Mouse (Mus musculus): ENCODE results near the gene Batf3. TPM values are rescaled to one million over a fixed set of nuclear protein-coding genes. Genes with fewer than 3 reads are reported as not detected.

Gene Batf3
- not detected for polyA plus RNA-seq (2017; shearing (Covaris generic))

DNA sequence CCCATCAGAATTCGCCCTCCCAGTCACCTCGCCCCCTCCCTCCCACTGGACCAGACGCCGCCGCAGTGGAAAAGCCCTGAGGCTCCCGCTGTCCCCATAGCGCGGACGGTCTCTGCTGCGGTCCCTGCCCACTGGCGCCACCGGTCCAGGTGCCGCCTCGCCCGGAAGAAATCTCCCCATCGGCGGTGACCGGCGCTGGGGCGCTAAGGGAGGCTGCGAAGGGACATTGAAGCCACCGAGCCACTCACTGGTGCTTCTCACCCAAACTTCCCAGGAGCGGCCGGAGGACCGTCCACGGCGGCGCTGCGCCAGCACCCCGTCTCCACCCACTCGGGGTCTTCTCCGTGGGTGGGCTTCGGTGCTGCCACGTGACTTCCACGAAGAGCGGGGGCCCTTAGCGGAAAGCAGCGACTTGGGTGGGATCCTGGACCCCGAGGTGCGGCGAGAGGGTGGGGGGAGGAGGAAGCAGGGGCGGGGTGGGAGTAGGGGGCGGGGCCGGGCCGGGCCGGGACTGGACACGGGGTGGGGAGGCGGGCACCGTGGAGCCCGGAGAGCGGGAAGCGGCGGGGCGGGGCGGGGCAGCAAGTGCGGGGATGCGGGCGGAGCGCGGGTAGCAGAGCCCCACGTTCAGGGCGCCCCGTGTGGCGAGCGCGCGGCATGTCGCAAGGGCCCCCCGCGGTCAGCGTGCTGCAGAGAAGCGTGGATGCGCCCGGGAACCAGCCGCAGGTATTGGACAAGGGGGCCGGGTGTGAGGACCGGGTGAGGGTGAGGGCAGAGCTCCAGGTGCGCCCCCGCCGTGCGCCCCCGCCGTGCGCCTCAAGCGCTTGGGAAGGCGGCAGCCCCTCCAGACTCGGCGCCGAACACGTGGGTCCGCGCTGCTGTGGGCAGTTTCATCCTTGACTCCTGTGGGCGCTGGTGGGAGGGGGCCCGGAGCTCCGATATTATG lies at the start of gene Batf3:
Batf3 (plus strand) TSS at position 46 of the 946 bp plus-strand sequence.

DNA sequence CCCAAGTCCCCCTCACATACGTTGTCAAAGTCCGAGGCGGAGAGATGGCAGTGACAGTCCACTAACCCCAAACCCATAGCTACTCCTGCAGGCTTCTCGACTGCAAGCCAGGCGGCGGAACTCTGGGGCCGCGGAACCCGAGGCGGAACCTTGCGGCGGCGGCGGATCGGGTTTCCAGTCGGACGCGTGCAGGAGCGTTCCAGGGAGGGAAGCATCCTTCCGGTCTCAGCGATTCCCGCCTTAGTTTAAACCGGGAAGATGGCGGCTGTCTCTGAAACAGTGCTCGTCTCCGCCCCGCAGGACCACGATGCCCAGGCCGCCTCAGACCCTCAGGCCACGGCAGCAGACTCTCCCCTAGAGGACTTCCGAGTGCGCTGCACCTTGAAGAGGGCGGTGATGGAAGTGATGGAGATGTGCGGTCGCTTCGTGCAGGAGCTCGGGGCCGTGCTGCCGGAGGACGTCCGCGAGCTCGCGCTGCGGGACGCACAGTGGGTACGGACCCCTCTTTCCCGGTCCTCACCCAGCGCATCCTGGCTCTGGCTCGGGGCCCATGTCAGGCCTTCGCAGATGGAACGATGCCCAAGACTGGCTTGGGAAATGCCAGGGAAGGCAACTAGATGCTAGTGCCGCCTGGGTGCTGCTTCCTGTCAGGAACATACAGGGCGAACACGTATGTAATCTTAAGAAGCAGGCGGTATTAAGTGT lies 34.7 kb upstream of the Batf3 start, which contains the start of the genes Tatdn3 and Nsl1:
Tatdn3 (minus strand) TSS at position 152 of the 705 bp plus-strand sequence.
Nsl1 (plus strand) TSS at position 232 of the 705 bp plus-strand sequence.

Other genes with a start within 250 kb of the Batf3 start
- 5.4 TPM for gene Rps6kc1, start 186.1 kb upstream of the Batf3 start, polyA plus RNA-seq (2017; shearing (Covaris generic))
- 95.1 TPM for gene Angel2, start 172.7 kb upstream of the Batf3 start, polyA plus RNA-seq (2017; shearing (Covaris generic))
- gene Vash2, start 118.6 kb upstream of the Batf3 start, polyA plus RNA-seq (2017; shearing (Covaris generic)): not detected
- 29.0 TPM for gene Flvcr1, start 71.7 kb upstream of the Batf3 start, polyA plus RNA-seq (2017; shearing (Covaris generic))
- not detected for gene Spata45, start 61.2 kb upstream of the Batf3 start, polyA plus RNA-seq (2017; shearing (Covaris generic))
- 7.6 TPM for gene Tatdn3, start 34.9 kb upstream of the Batf3 start, polyA plus RNA-seq (2017; shearing (Covaris generic))
- gene Nsl1, start 34.8 kb upstream of the Batf3 start, polyA plus RNA-seq (2017; shearing (Covaris generic)): 0.72 TPM
- not detected for gene Fam71a, start 67.0 kb downstream of the Batf3 start, polyA plus RNA-seq (2017; shearing (Covaris generic))
- 0.75 TPM for gene Atf3, start 120.2 kb downstream of the Batf3 start, polyA plus RNA-seq (2017; shearing (Covaris generic))
- gene Nenf, start 220.3 kb downstream of the Batf3 start, polyA plus RNA-seq (2017; shearing (Covaris generic)): 6.0 TPM
- 13.4 TPM for gene Tmem206, start 228.1 kb downstream of the Batf3 start, polyA plus RNA-seq (2017; shearing (Covaris generic))